Mouse (Mus musculus) heart, embryonic 16.5 days (tissue): Measurements from ENCODE around the gene Lrba. TPM values are rescaled to one million over a fixed set of nuclear protein-coding genes. Genes with fewer than 3 reads are reported as not detected.

Experiments
- ATAC-seq: fragments of 200-750 bp; cut with Nextera tagmentation; replicated peaks from 2 replicates; pipeline ENCODE4 v1.8.0; 2017; ENCODE audit warnings: moderate number of reproducible peaks; ENCODE audit not compliant: insufficient read depth, low FRiP score; ENCODE audit errors: extremely low read depth
- H3K27ac ChIP-seq: fragments of 300-500 bp; sonication (generic); 2 replicates; pipeline ENCODE4 v1.5.1; 2014; ENCODE audit warnings: mild to moderate bottlenecking, low read length, control low read depth, moderate library complexity
- H3K27me3 ChIP-seq: fragments of 300-500 bp; sonication (generic); 2 replicates; pipeline ENCODE4 v1.6.1; 2014; ENCODE audit warnings: low read length, mixed read lengths; ENCODE audit not compliant: control insufficient read depth, insufficient read depth
- H3K36me3 ChIP-seq: fragments of 300-500 bp; sonication (generic); 2 replicates; pipeline ENCODE4 v1.6.1; 2014; ENCODE audit not compliant: control insufficient read depth, insufficient read depth
- H3K4me1 ChIP-seq: fragments of 300-500 bp; sonication (generic); 2 replicates; pipeline ENCODE4 v1.6.1; 2014; ENCODE audit warnings: low read length, mixed read lengths; ENCODE audit not compliant: control insufficient read depth, insufficient read depth
- H3K4me2 ChIP-seq: fragments of 300-500 bp; sonication (generic); 2 replicates; pipeline ENCODE4 v1.6.1; 2014; ENCODE audit warnings: low read depth, mild to moderate bottlenecking, control low read depth, low read length
- H3K4me3 ChIP-seq: fragments of 300-500 bp; sonication (generic); 2 replicates; pipeline ENCODE4 v1.5.1; 2014; ENCODE audit warnings: mild to moderate bottlenecking, control low read depth, low read length
- H3K9ac ChIP-seq: fragments of 300-500 bp; sonication (generic); 2 replicates; pipeline ENCODE4 v1.6.1; 2014; ENCODE audit warnings: low read length, control low read depth
- H3K9me3 ChIP-seq: fragments of 300-500 bp; sonication (generic); replicated peaks from 2 replicates; pipeline ENCODE4 v1.6.1; 2016; ENCODE audit warnings: low read length; ENCODE audit not compliant: control insufficient read depth
- WGBS: fragments of 180-500 bp; shearing (Covaris S2); extraction: QIAGEN DNeasy Blood & Tissue Kit; methylation state at CpG from one replicate; pipeline ENCODE4 v1.1.7; 2014; 5-methylcytosine and 5-hydroxymethylcytosine counted together
- polyA plus RNA-seq: library from polyadenylated mRNA; unstranded; fragments of >200 nt; fragmentation: Nextera tagmentation; extraction: Ambion mirVana; gene quantifications from 2 replicates; pipeline ENCODE4 v1.2.1, GENCODE M21; 2015

Gene Lrba
- polyA plus RNA-seq, 1 experiment from 2014 or later: 1.7 TPM

GRCm38 (mm10) chr3:86646771-86647170, 422.3 kb downstream of the Lrba start:
- no peaks in the 10 kb centered on the region for H3K27me3 ChIP-seq
- H3K4me2 ChIP-seq: no peak overlapping the region
- no peak overlapping the region for H3K9ac ChIP-seq
- H3K4me1 ChIP-seq: no peaks in the 10 kb centered on the region
- 70% methylated on average over 2 of the region's 2 CpGs for WGBS
- H3K27ac ChIP-seq: no peak overlapping the region
- H3K9me3 ChIP-seq: 0 out of 2 replicates have a peak, but pooled peaks cover 4% of the 10 kb centered on the region
- no peak for ATAC-seq
- H3K4me3 ChIP-seq: no peak overlapping the region
- no peaks in the 10 kb centered on the region for H3K36me3 ChIP-seq

- H3K9me3 ChIP-seq: no peaks in the 10 kb centered on the region
- no peaks in the 10 kb centered on the region for H3K4me1 ChIP-seq
- no peak for ATAC-seq
- WGBS: 62% methylated on average over 3 of the region's 3 CpGs
- H3K27ac ChIP-seq: no peak overlapping the region
- no peaks in the 10 kb centered on the region for H3K36me3 ChIP-seq
- H3K4me2 ChIP-seq: no peak overlapping the region
- no peak overlapping the region for H3K4me3 ChIP-seq
- no peak overlapping the region for H3K9ac ChIP-seq
- H3K27me3 ChIP-seq: no peaks in the 10 kb centered on the region
Observed at GRCm38 (mm10) chr3:86651006-86651405, 426.5 kb downstream of the Lrba start.

- H3K4me2 ChIP-seq: no peak overlapping the region
- H3K4me3 ChIP-seq: no peak overlapping the region
- H3K27me3 ChIP-seq: no peaks in the 10 kb centered on the region
- no peaks in the 10 kb centered on the region for H3K4me1 ChIP-seq
- no peaks in the 10 kb centered on the region for H3K9me3 ChIP-seq
- H3K36me3 ChIP-seq: no peaks in the 10 kb centered on the region
- no peak overlapping the region for H3K9ac ChIP-seq
- no peak overlapping the region for H3K27ac ChIP-seq
- no peak for ATAC-seq
- WGBS: 89% methylated on average over 5 of the region's 5 CpGs
Observed at GRCm38 (mm10) chr3:86659326-86659725, 434.8 kb downstream of the Lrba start.

GRCm38 (mm10) chr3:86664399-86664798, 439.9 kb downstream of the Lrba start:
- Histone ChIP-seq H3K36me3 (no peaks in the 10 kb centered on the region), H3K9ac (no peak overlapping the region), H3K4me2 (no peak overlapping the region), H3K4me3 (no peak overlapping the region), H3K27ac (no peak overlapping the region), H3K27me3 (no peaks in the 10 kb centered on the region), H3K4me1 (no peaks in the 10 kb centered on the region), H3K9me3 (no peaks in the 10 kb centered on the region)
- 22% methylated on average over 3 of the region's 3 CpGs for WGBS
- no peak for ATAC-seq

GRCm38 (mm10) chr3:86668146-86668545, 443.7 kb downstream of the Lrba start:
- Histone ChIP-seq H3K27me3 (no peaks in the 10 kb centered on the region), H3K36me3 (no peaks in the 10 kb centered on the region), H3K4me1 (no peaks in the 10 kb centered on the region), H3K4me2 (no peak overlapping the region), H3K27ac (no peak overlapping the region), H3K9ac (no peak overlapping the region), H3K4me3 (no peak overlapping the region), H3K9me3 (no peaks in the 10 kb centered on the region)
- ATAC-seq: no peak
- 66% methylated on average over 8 of the region's 8 CpGs for WGBS

- H3K4me1 ChIP-seq: no peaks in the 10 kb centered on the region
- H3K36me3 ChIP-seq: no peaks in the 10 kb centered on the region
- no peak overlapping the region for H3K27ac ChIP-seq
- no peak overlapping the region for H3K9ac ChIP-seq
- no peak for ATAC-seq
- no peak overlapping the region for H3K4me3 ChIP-seq
- H3K4me2 ChIP-seq: no peak overlapping the region
- no peaks in the 10 kb centered on the region for H3K9me3 ChIP-seq
- H3K27me3 ChIP-seq: no peaks in the 10 kb centered on the region
- WGBS: 68% methylated on average over 2 of the region's 2 CpGs
Observed at GRCm38 (mm10) chr3:86677573-86678155, 453.2 kb downstream of the Lrba start.

- no peak overlapping the region for H3K4me3 ChIP-seq
- peak; percentile 86 for ATAC-seq
- H3K9me3 ChIP-seq: no peaks in the 10 kb centered on the region
- peaks cover 18% of the 10 kb centered on the region for H3K27me3 ChIP-seq
- WGBS: 18% methylated on average over 7 of the region's 7 CpGs
- peaks cover 9% of the 10 kb centered on the region; the same call in 1 of the 2 replicates for H3K4me1 ChIP-seq
- H3K9ac ChIP-seq: no peak overlapping the region
- no peaks in the 10 kb centered on the region for H3K36me3 ChIP-seq
- H3K4me2 ChIP-seq: no peak overlapping the region
- no peak overlapping the region for H3K27ac ChIP-seq
Observed at GRCm38 (mm10) chr3:86687571-86688209, 463.2 kb downstream of the Lrba start.

GRCm38 (mm10) chr3:86688438-86688837, 464.0 kb downstream of the Lrba start:
- Histone ChIP-seq H3K4me1 (peaks cover 9% of the 10 kb centered on the region; the same call in 1 of the 2 replicates), H3K36me3 (no peaks in the 10 kb centered on the region), H3K27ac (no peak overlapping the region), H3K27me3 (peaks cover 18% of the 10 kb centered on the region), H3K4me2 (no peak overlapping the region), H3K9ac (no peak overlapping the region), H3K4me3 (no peak overlapping the region), H3K9me3 (no peaks in the 10 kb centered on the region)
- 30% methylated on average over 1 of the region's 1 CpGs for WGBS
- ATAC-seq: no peak

- Histone ChIP-seq H3K36me3 (no peaks in the 10 kb centered on the region), H3K9me3 (no peaks in the 10 kb centered on the region), H3K4me1 (peaks cover 9% of the 10 kb centered on the region; the same call in 1 of the 2 replicates), H3K4me3 (no peak overlapping the region), H3K4me2 (peak overlapping the region; percentile 36; the same call in 1 of the 2 replicates), H3K27ac (no peak overlapping the region), H3K9ac (no peak overlapping the region), H3K27me3 (peaks cover 18% of the 10 kb centered on the region)
- WGBS: 16% methylated on average over 7 of the region's 7 CpGs
- ATAC-seq: no peak
Observed at GRCm38 (mm10) chr3:86689305-86689704, 464.8 kb downstream of the Lrba start.
